Mouse (Mus musculus) lung, embryonic 15.5 days (tissue): ENCODE measurements around the gene Chrnb1. TPM values are rescaled to one million over a fixed set of nuclear protein-coding genes. Genes with fewer than 3 reads are reported as not detected.
A peak's percentile ranks its signal among the peaks of the same experiment; 100 is the strongest.

Experiments
- ATAC-seq: fragments of 200-750 bp; cut with Nextera tagmentation; 2 replicates; pipeline ENCODE4 v1.8.0; 2017; ENCODE audit warnings: moderate number of reproducible peaks, borderline replicate concordance; ENCODE audit not compliant: low FRiP score, low TSS enrichment; ENCODE audit errors: extremely low read depth
- H3K27ac ChIP-seq: fragments of 300-500 bp; sonication (generic); 2 replicates; pipeline ENCODE4 v1.5.1; 2015; ENCODE audit warnings: moderate library complexity, mild to moderate bottlenecking, inconsistent platforms
- H3K27me3 ChIP-seq: fragments of 300-500 bp; sonication (generic); 2 replicates; pipeline ENCODE4 v1.6.1; 2015; ENCODE audit warnings: inconsistent platforms
- H3K36me3 ChIP-seq: fragments of 300-500 bp; sonication (generic); 2 replicates; pipeline ENCODE4 v1.6.1; 2015; ENCODE audit warnings: inconsistent platforms
- H3K4me1 ChIP-seq: fragments of 300-500 bp; sonication (generic); 2 replicates; pipeline ENCODE4 v1.6.1; 2015; ENCODE audit warnings: inconsistent platforms
- H3K4me2 ChIP-seq: fragments of 300-500 bp; sonication (generic); 2 replicates; pipeline ENCODE4 v1.6.1; 2015; ENCODE audit warnings: inconsistent platforms, mild to moderate bottlenecking, moderate library complexity
- H3K4me3 ChIP-seq: fragments of 300-500 bp; sonication (generic); 2 replicates; pipeline ENCODE4 v1.5.1; 2015; ENCODE audit warnings: mild to moderate bottlenecking, inconsistent platforms
- H3K9ac ChIP-seq: fragments of 300-500 bp; sonication (generic); 2 replicates; pipeline ENCODE4 v1.6.1; 2015; ENCODE audit warnings: inconsistent platforms
- H3K9me3 ChIP-seq: fragments of 300-500 bp; sonication (generic); 2 replicates; pipeline ENCODE4 v1.6.1; 2016; ENCODE audit warnings: inconsistent platforms
- WGBS: fragments of 180-500 bp; shearing (Covaris S2); methylation state at CpG from one replicate; pipeline ENCODE4 v1.1.7; 2015; 5-methylcytosine and 5-hydroxymethylcytosine counted together
- polyA plus RNA-seq: library from polyadenylated mRNA; unstranded; fragments of >200 nt; fragmentation: Nextera tagmentation; extraction: Ambion mirVana; gene quantifications from 2 replicates; pipeline ENCODE4 v1.2.1, GENCODE M21; 2015

Chrnb1 gene
- polyA plus RNA-seq, 1 experiment from 2014 or later: 15.8 TPM

GRCm38 (mm10) chr11:69766872-69767624 lies 28.7 kb downstream of the Chrnb1 start:
- Histone ChIP-seq H3K4me3 (peak overlapping the region; percentile 86), H3K4me1 (peaks cover 22% of the 10 kb centered on the region), H3K9ac (peak overlapping the region; percentile 94), H3K27me3 (no peaks in the 10 kb centered on the region), H3K4me2 (peak overlapping the region; percentile 60), H3K27ac (no peak overlapping the region), H3K9me3 (no peaks in the 10 kb centered on the region), H3K36me3 (no peaks in the 10 kb centered on the region)
- WGBS: 41% methylated on average over 13 of the region's 13 CpGs
- ATAC-seq: no peak

DNA sequence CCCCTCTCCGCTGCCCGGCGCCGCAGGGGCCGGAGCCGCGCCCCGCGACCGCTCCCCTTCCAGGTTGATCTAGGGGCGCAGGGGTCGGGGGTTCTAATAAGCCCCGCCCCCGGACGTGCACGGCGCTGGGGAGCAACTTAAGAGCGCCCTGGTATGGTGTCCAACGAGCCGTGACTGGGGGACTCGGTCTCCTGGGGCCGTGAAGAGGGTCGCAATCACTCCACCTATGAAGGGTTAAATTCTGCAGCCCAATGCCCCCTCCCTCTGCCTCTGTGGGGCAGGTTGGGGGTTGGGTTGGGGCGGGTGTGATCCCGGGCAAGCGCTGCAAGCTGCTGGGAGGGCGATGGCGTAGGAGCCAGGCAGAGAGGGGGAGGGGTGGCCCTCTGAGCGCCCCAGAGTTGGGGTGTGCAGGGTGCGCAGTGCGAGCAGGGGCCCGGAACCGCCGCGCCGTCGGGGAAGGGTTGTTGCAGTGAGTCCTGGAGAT lies 29.6 kb downstream of the Chrnb1 start:
- Histone ChIP-seq H3K9ac (peak overlapping the region; percentile 94), H3K4me1 (peaks cover 22% of the 10 kb centered on the region), H3K4me3 (peak overlapping the region; percentile 86), H3K9me3 (no peaks in the 10 kb centered on the region), H3K4me2 (peak overlapping the region; percentile 60), H3K36me3 (no peaks in the 10 kb centered on the region), H3K27ac (peak overlapping the region; percentile 93), H3K27me3 (no peaks in the 10 kb centered on the region)
- ATAC-seq: peak; percentile 78
- under 1% methylated on average over 37 of the region's 37 CpGs for WGBS

DNA sequence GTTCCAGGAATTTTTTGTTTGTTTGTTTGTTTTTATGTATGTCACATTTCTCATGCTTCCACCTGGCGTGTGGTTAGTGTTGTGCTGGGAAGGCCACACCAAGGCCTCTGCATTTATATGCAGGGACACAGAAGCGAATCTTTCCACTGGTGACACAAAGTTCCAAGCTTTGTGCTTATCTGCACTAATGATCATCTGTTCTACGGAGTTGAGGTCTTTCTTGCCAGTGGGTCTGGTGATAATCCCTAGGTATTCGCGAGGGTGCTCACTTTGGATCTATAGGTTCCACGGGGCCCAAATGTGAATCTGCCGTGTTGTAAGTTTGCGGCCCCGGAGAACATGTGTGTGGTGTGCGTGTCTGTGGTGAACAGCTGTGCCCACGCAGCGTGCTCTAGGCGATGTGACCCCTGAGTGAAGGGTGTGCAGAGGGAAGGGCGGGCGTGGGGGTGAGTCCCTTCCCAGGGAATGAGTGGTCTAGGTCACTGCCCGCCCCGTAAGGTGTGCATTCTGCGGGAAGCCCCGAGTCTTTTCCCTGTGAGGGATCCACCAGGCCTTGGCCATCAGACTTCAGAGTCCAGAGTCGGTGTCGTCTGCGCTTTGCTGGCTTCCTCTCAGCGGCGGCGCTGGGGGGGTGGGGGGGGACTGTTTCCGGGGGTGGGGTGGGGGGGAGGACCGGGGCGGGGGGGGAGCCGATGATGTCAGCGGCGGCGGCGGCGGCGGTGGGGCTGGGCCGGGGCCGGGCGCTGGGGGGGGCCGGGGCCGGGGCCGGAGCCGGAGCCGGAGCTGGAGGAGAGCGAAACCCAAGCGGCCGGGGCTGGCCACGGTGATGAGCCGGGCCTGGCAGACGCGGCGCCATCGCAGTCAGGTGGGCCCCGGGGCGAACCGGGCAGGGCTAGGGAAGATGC lies 30.3 kb downstream of the Chrnb1 start, which contains the start of gene Zbtb4:
TSS of gene Zbtb4 (plus strand) at position 692 of the 905 bp plus-strand sequence.
- Histone ChIP-seq H3K4me2 (peak within 1 kb of the TSS; percentile 60), H3K4me3 (peak within 1 kb of the TSS; percentile 86), H3K36me3 (no peaks in the 10 kb centered on the region), H3K9ac (peak within 1 kb of the TSS; percentile 94), H3K4me1 (peaks cover 25% of the 10 kb centered on the region), H3K9me3 (no peaks in the 10 kb centered on the region), H3K27ac (peak within 1 kb of the TSS; percentile 93), H3K27me3 (no peaks in the 10 kb centered on the region)
- ATAC-seq: peak; percentile 66
- WGBS: 20% methylated on average over 35 of the region's 55 CpGs

- Histone ChIP-seq H3K4me1 (peaks cover 36% of the 10 kb centered on the region), H3K9ac (no peak overlapping the region), H3K36me3 (no peaks in the 10 kb centered on the region), H3K4me2 (no peak overlapping the region), H3K9me3 (no peaks in the 10 kb centered on the region), H3K4me3 (no peak overlapping the region), H3K27ac (no peak overlapping the region), H3K27me3 (no peaks in the 10 kb centered on the region)
- ATAC-seq: no peak
- 68% methylated on average over 7 of the region's 7 CpGs for WGBS
Observed at GRCm38 (mm10) chr11:69763551-69763950, 32.2 kb downstream of the Chrnb1 start.

GRCm38 (mm10) chr11:69761868-69762267 lies 33.9 kb downstream of the Chrnb1 start, which contains the start of gene Slc35g3:
Slc35g3 (minus strand) TSS chr11:69761968.
- H3K9me3 ChIP-seq: no peaks in the 10 kb centered on the region
- H3K36me3 ChIP-seq: no peaks in the 10 kb centered on the region
- no peak within 1 kb of the TSS for H3K4me2 ChIP-seq
- H3K27me3 ChIP-seq: no peaks in the 10 kb centered on the region
- H3K9ac ChIP-seq: no peak within 1 kb of the TSS
- no peak within 1 kb of the TSS for H3K27ac ChIP-seq
- ATAC-seq: no peak
- WGBS: 83% methylated on average over 1 of the region's 1 CpGs
- H3K4me1 ChIP-seq: peaks cover 27% of the 10 kb centered on the region
- no peak within 1 kb of the TSS for H3K4me3 ChIP-seq

DNA sequence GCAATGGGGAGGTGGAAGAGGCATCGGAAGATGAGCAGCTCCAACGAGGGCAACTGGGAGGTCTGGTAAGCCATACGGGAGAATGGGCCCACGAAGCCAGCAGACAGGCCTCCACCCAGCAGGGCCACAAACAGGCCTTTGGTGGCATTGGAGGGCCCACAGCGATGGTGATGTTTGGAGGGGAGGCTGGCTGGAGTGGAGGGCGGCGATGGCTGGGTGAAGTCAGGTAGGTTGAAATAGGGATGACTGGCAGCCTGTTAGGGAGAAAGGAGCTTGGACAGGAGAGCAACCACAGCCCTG lies 34.9 kb downstream of the Chrnb1 start:
- peaks cover 33% of the 10 kb centered on the region for H3K4me1 ChIP-seq
- no peak for ATAC-seq
- no peak overlapping the region for H3K9ac ChIP-seq
- no peak overlapping the region for H3K4me2 ChIP-seq
- no peaks in the 10 kb centered on the region for H3K9me3 ChIP-seq
- H3K4me3 ChIP-seq: no peak overlapping the region
- H3K36me3 ChIP-seq: no peaks in the 10 kb centered on the region
- H3K27ac ChIP-seq: no peak overlapping the region
- WGBS: 92% methylated on average over 7 of the region's 7 CpGs
- H3K27me3 ChIP-seq: no peaks in the 10 kb centered on the region

- peak overlapping the region; percentile 81 for H3K4me2 ChIP-seq
- H3K36me3 ChIP-seq: no peaks in the 10 kb centered on the region
- peaks cover 36% of the 10 kb centered on the region for H3K4me1 ChIP-seq
- H3K9me3 ChIP-seq: no peaks in the 10 kb centered on the region
- peak overlapping the region; percentile 99 for H3K27ac ChIP-seq
- H3K4me3 ChIP-seq: no peak overlapping the region
- 81% methylated on average over 14 of the region's 14 CpGs for WGBS
- H3K27me3 ChIP-seq: no peaks in the 10 kb centered on the region
- ATAC-seq: no peak
- H3K9ac ChIP-seq: 0 out of 2 replicates have a peak overlapping the region, but pooled peaks have one; percentile 4
Observed at GRCm38 (mm10) chr11:69760160-69760900, 35.4 kb downstream of the Chrnb1 start.

- Histone ChIP-seq H3K9ac (peak overlapping the region; percentile 60), H3K4me2 (peak overlapping the region; percentile 81), H3K36me3 (no peaks in the 10 kb centered on the region), H3K4me3 (peak overlapping the region; percentile 46), H3K9me3 (no peaks in the 10 kb centered on the region), H3K27me3 (no peaks in the 10 kb centered on the region), H3K4me1 (peaks cover 39% of the 10 kb centered on the region), H3K27ac (peak overlapping the region; percentile 99)
- ATAC-seq: peak; percentile 89
- under 1% methylated on average over 37 of the region's 37 CpGs for WGBS
Observed at GRCm38 (mm10) chr11:69758971-69759721, 36.6 kb downstream of the Chrnb1 start.

DNA sequence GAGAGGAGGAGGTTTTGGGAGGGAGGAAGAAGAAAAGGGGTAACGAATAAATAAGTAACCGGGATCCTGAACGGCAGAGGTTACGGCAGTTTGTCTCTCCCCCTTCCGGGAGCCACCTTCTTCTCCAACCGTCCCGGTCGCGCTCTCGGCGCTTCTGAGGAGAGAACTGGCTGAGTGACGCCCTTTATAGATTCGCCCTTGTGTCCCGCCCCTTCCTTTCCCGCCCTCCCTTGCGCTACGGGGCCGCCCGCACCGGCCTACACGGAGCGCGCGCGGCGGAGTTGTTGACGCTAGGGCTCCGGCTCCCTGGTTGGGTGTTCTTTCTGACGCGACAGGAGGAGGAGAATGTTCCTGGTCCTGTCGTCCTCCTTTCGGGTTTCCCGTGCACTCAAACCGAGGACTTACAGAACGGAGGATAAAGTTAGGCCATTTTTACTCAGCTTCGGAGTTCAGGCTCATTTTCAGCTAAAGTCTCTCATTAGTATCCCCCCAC lies 37.2 kb downstream of the Chrnb1 start, which contains the start of gene Polr2a:
TSS of gene Polr2a (minus strand) at position 160 of the 493 bp plus-strand sequence.
- under 1% methylated on average over 36 of the region's 36 CpGs for WGBS

GRCm38 (mm10) chr11:69758090-69758456 lies 37.7 kb downstream of the Chrnb1 start:
- under 1% methylated on average over 26 of the region's 26 CpGs for WGBS

More for the DNA sequence above, 37.2 kb downstream of the Chrnb1 start, which contains the start of gene Polr2a:
- peak within 1 kb of the TSS; percentile 66 for H3K9ac ChIP-seq
- no peaks in the 10 kb centered on the region for H3K27me3 ChIP-seq
- peak within 1 kb of the TSS; percentile 99 for H3K27ac ChIP-seq
- H3K4me2 ChIP-seq: peak within 1 kb of the TSS; percentile 81
- peak within 1 kb of the TSS; percentile 46 for H3K4me3 ChIP-seq
- ATAC-seq: peak; percentile 97
- H3K36me3 ChIP-seq: no peaks in the 10 kb centered on the region
- H3K4me1 ChIP-seq: peaks cover 43% of the 10 kb centered on the region
- no peaks in the 10 kb centered on the region for H3K9me3 ChIP-seq

More at GRCm38 (mm10) chr11:69758090-69758456, 37.7 kb downstream of the Chrnb1 start:
- H3K4me1 ChIP-seq: peaks cover 45% of the 10 kb centered on the region
- H3K36me3 ChIP-seq: no peaks in the 10 kb centered on the region
- peak overlapping the region; percentile 81 for H3K4me2 ChIP-seq
- no peaks in the 10 kb centered on the region for H3K27me3 ChIP-seq
- ATAC-seq: peak; percentile 90
- H3K27ac ChIP-seq: peak overlapping the region; percentile 99
- peak overlapping the region; percentile 66 for H3K9ac ChIP-seq
- peak overlapping the region; percentile 46 for H3K4me3 ChIP-seq
- no peaks in the 10 kb centered on the region for H3K9me3 ChIP-seq
